Mouse (Mus musculus) lung, embryonic 15.5 days (tissue): ENCODE measurements at regions not wholly inside any gene's neighbourhood (a gene's known extent, or its start where the extent isn't known, plus 50 kb on each side); places are given as distances from the start of the nearest gene placed in this dataset.
"Not testable (repeated sequence)": the region's sequence is repeated elsewhere in the genome, so short reads cannot be mapped to it uniquely, and the experiment has no call there.

Source experiments
- ATAC-seq: fragments of 200-750 bp; cut with Nextera tagmentation; 2 replicates; pipeline ENCODE4 v1.8.0; 2017; ENCODE audit warnings: moderate number of reproducible peaks, borderline replicate concordance; ENCODE audit not compliant: low FRiP score, low TSS enrichment; ENCODE audit errors: extremely low read depth
- H3K27ac ChIP-seq: fragments of 300-500 bp; sonication (generic); 2 replicates; pipeline ENCODE4 v1.5.1; 2015; ENCODE audit warnings: moderate library complexity, mild to moderate bottlenecking, inconsistent platforms
- H3K27me3 ChIP-seq: fragments of 300-500 bp; sonication (generic); 2 replicates; pipeline ENCODE4 v1.6.1; 2015; ENCODE audit warnings: inconsistent platforms
- H3K36me3 ChIP-seq: fragments of 300-500 bp; sonication (generic); 2 replicates; pipeline ENCODE4 v1.6.1; 2015; ENCODE audit warnings: inconsistent platforms
- H3K4me1 ChIP-seq: fragments of 300-500 bp; sonication (generic); 2 replicates; pipeline ENCODE4 v1.6.1; 2015; ENCODE audit warnings: inconsistent platforms
- H3K4me2 ChIP-seq: fragments of 300-500 bp; sonication (generic); 2 replicates; pipeline ENCODE4 v1.6.1; 2015; ENCODE audit warnings: inconsistent platforms, mild to moderate bottlenecking, moderate library complexity
- H3K4me3 ChIP-seq: fragments of 300-500 bp; sonication (generic); 2 replicates; pipeline ENCODE4 v1.5.1; 2015; ENCODE audit warnings: mild to moderate bottlenecking, inconsistent platforms
- H3K9ac ChIP-seq: fragments of 300-500 bp; sonication (generic); 2 replicates; pipeline ENCODE4 v1.6.1; 2015; ENCODE audit warnings: inconsistent platforms
- H3K9me3 ChIP-seq: fragments of 300-500 bp; sonication (generic); 2 replicates; pipeline ENCODE4 v1.6.1; 2016; ENCODE audit warnings: inconsistent platforms
- WGBS: fragments of 180-500 bp; shearing (Covaris S2); methylation state at CpG from one replicate; pipeline ENCODE4 v1.1.7; 2015; 5-methylcytosine and 5-hydroxymethylcytosine counted together

- H3K36me3 ChIP-seq, result no peaks in the 10 kb centered on the region
- no peaks in the 10 kb centered on the region for H3K9me3 ChIP-seq
- H3K4me3 ChIP-seq, result no peak overlapping the region
- no peak for ATAC-seq
- no peak overlapping the region for H3K4me2 ChIP-seq
- no peaks in the 10 kb centered on the region for H3K4me1 ChIP-seq
- H3K27ac ChIP-seq, result no peak overlapping the region
- H3K27me3 ChIP-seq, result no peaks in the 10 kb centered on the region
- H3K9ac ChIP-seq, result no peak overlapping the region
These were observed 698.5 kb downstream of the Triml1 start for GRCm38 (mm10) chr8:42442786-42443185.

GRCm38 (mm10) chr8:42402632-42403031 is 738.7 kb downstream of the Triml1 start:
- no peaks in the 10 kb centered on the region for H3K36me3 ChIP-seq
- H3K4me3 ChIP-seq, result no peak overlapping the region
- WGBS, result 46% methylated on average over 2 of the region's 2 CpGs
- no peak for ATAC-seq
- H3K4me2 ChIP-seq, result no peak overlapping the region
- H3K27me3 ChIP-seq, result no peaks in the 10 kb centered on the region
- H3K4me1 ChIP-seq, result no peaks in the 10 kb centered on the region
- H3K27ac ChIP-seq, result no peak overlapping the region
- H3K9ac ChIP-seq, result no peak overlapping the region
- no peaks in the 10 kb centered on the region for H3K9me3 ChIP-seq

- Histone ChIP-seq H3K4me3 (no peak overlapping the region), H3K36me3 (no peaks in the 10 kb centered on the region), H3K27me3 (no peaks in the 10 kb centered on the region), H3K4me1 (no peaks in the 10 kb centered on the region), H3K4me2 (no peak overlapping the region), H3K27ac (no peak overlapping the region), H3K9me3 (no peaks in the 10 kb centered on the region), H3K9ac (no peak overlapping the region)
- ATAC-seq, result no peak
- 74% methylated on average over 3 of the region's 3 CpGs for WGBS
These were observed 744.4 kb downstream of the Triml1 start for GRCm38 (mm10) chr8:42396886-42397285.

GRCm38 (mm10) chr8:42388816-42389215 is 752.5 kb downstream of the Triml1 start:
- H3K36me3 ChIP-seq, result no peaks in the 10 kb centered on the region
- no peak for ATAC-seq
- H3K27ac ChIP-seq, result no peak overlapping the region
- H3K4me1 ChIP-seq, result no peaks in the 10 kb centered on the region
- 78% methylated on average over 3 of the region's 3 CpGs for WGBS
- no peaks in the 10 kb centered on the region for H3K9me3 ChIP-seq
- no peaks in the 10 kb centered on the region for H3K27me3 ChIP-seq
- H3K4me2 ChIP-seq, result no peak overlapping the region
- no peak overlapping the region for H3K9ac ChIP-seq
- H3K4me3 ChIP-seq, result no peak overlapping the region

GRCm38 (mm10) chr8:42348073-42348603 is 793.1 kb downstream of the Triml1 start:
- Histone ChIP-seq H3K27me3 (no peaks in the 10 kb centered on the region), H3K4me1 (no peaks in the 10 kb centered on the region), H3K9ac (no peak overlapping the region), H3K4me3 (no peak overlapping the region), H3K27ac (no peak overlapping the region), H3K9me3 (no peaks in the 10 kb centered on the region), H3K4me2 (no peak overlapping the region), H3K36me3 (no peaks in the 10 kb centered on the region)
- WGBS, result 47% methylated on average over 3 of the region's 3 CpGs
- no peak for ATAC-seq

- no peak overlapping the region for H3K27ac ChIP-seq
- no peaks in the 10 kb centered on the region for H3K36me3 ChIP-seq
- no peak overlapping the region for H3K4me3 ChIP-seq
- H3K4me1 ChIP-seq, result no peaks in the 10 kb centered on the region
- H3K4me2 ChIP-seq, result no peak overlapping the region
- H3K9me3 ChIP-seq, result no peaks in the 10 kb centered on the region
- no peaks in the 10 kb centered on the region for H3K27me3 ChIP-seq
- ATAC-seq, result no peak
- H3K9ac ChIP-seq, result no peak overlapping the region
- WGBS, result 89% methylated on average over 9 of the region's 9 CpGs
These were observed 806.6 kb downstream of the Triml1 start for GRCm38 (mm10) chr8:42334708-42335107.

GRCm38 (mm10) chr8:42324663-42325062 is 816.6 kb downstream of the Triml1 start:
- Histone ChIP-seq H3K9ac (no peak overlapping the region), H3K9me3 (no peaks in the 10 kb centered on the region), H3K4me2 (no peak overlapping the region), H3K27ac (no peak overlapping the region), H3K4me3 (no peak overlapping the region), H3K4me1 (no peaks in the 10 kb centered on the region), H3K27me3 (no peaks in the 10 kb centered on the region), H3K36me3 (no peaks in the 10 kb centered on the region)
- 60% methylated on average over 4 of the region's 4 CpGs for WGBS
- no peak for ATAC-seq

GRCm38 (mm10) chr8:42322862-42323261 is 818.4 kb downstream of the Triml1 start:
- no peaks in the 10 kb centered on the region for H3K27me3 ChIP-seq
- no peaks in the 10 kb centered on the region for H3K4me1 ChIP-seq
- no peaks in the 10 kb centered on the region for H3K36me3 ChIP-seq
- H3K4me2 ChIP-seq, result no peak overlapping the region
- H3K4me3 ChIP-seq, result no peak overlapping the region
- no peaks in the 10 kb centered on the region for H3K9me3 ChIP-seq
- H3K27ac ChIP-seq, result no peak overlapping the region
- H3K9ac ChIP-seq, result no peak overlapping the region
- ATAC-seq, result no peak

GRCm38 (mm10) chr8:42311060-42311459 is 830.2 kb downstream of the Triml1 start:
- Histone ChIP-seq H3K27me3 (no peaks in the 10 kb centered on the region), H3K4me1 (no peaks in the 10 kb centered on the region), H3K4me3 (no peak overlapping the region), H3K36me3 (no peaks in the 10 kb centered on the region), H3K27ac (no peak overlapping the region), H3K4me2 (no peak overlapping the region), H3K9ac (no peak overlapping the region), H3K9me3 (no peaks in the 10 kb centered on the region)
- no peak for ATAC-seq
- 77% methylated on average over 1 of the region's 1 CpGs for WGBS

- H3K4me1 ChIP-seq, result no peaks in the 10 kb centered on the region
- no peak for ATAC-seq
- H3K27ac ChIP-seq, result no peak overlapping the region
- no peaks in the 10 kb centered on the region for H3K27me3 ChIP-seq
- H3K4me3 ChIP-seq, result no peak overlapping the region
- H3K36me3 ChIP-seq, result no peaks in the 10 kb centered on the region
- no peak overlapping the region for H3K4me2 ChIP-seq
- no peaks in the 10 kb centered on the region for H3K9me3 ChIP-seq
- no peak overlapping the region for H3K9ac ChIP-seq
These were observed 849.9 kb downstream of the Triml1 start for GRCm38 (mm10) chr8:42291392-42291791.

GRCm38 (mm10) chr8:42282011-42282410 is 859.3 kb downstream of the Triml1 start:
- ATAC-seq, result no peak

GRCm38 (mm10) chr8:42253358-42253757 is 836.5 kb upstream of the Frg1 start:
- Histone ChIP-seq H3K9me3 (no peaks in the 10 kb centered on the region), H3K9ac (no peak overlapping the region), H3K27me3 (no peaks in the 10 kb centered on the region), H3K4me2 (no peak overlapping the region), H3K4me1 (no peaks in the 10 kb centered on the region), H3K4me3 (no peak overlapping the region), H3K27ac (no peak overlapping the region), H3K36me3 (no peaks in the 10 kb centered on the region)
- WGBS, result 84% methylated on average over 1 of the region's 1 CpGs
- ATAC-seq, result no peak

More at GRCm38 (mm10) chr8:42282011-42282410, 859.3 kb downstream of the Triml1 start:
- no peaks in the 10 kb centered on the region for H3K9me3 ChIP-seq
- 86% methylated on average over 2 of the region's 2 CpGs for WGBS
- H3K36me3 ChIP-seq, result no peaks in the 10 kb centered on the region
- no peak overlapping the region for H3K9ac ChIP-seq
- H3K27ac ChIP-seq, result no peak overlapping the region
- H3K4me1 ChIP-seq, result no peaks in the 10 kb centered on the region
- H3K27me3 ChIP-seq, result no peaks in the 10 kb centered on the region
- no peak overlapping the region for H3K4me2 ChIP-seq
- H3K4me3 ChIP-seq, result no peak overlapping the region

- H3K9ac ChIP-seq, ATAC-seq, H3K4me3 ChIP-seq, H3K36me3 ChIP-seq, H3K4me2 ChIP-seq, H3K9me3 ChIP-seq, H3K27ac ChIP-seq, H3K27me3 ChIP-seq, H3K4me1 ChIP-seq: not testable (repeated sequence)
- WGBS, result 63% methylated on average over 1 of the region's 1 CpGs
These were observed 825.4 kb upstream of the Frg1 start for GRCm38 (mm10) chr8:42242321-42242720.
